Mouse (Mus musculus): ENCODE measurements at regions not wholly inside any gene's neighbourhood (a gene's known extent, or its start where the extent isn't known, plus 50 kb on each side); places are given as distances from the start of the nearest gene placed in this dataset.

- no peak overlapping the region for H3K4me2 ChIP-seq (replicated peaks; ENCODE audit: low read depth, low read length)
- DNase-seq (ENCODE audit: low spot score) (no peak), ATAC-seq (no peak)
- no peaks in the 10 kb centered on the region for H3K9me3 ChIP-seq (ENCODE audit: low read length)
- 86% methylated on average over 1 of the region's 1 CpGs for WGBS
- TF ChIP-seq CTCF (IDR thresholded peaks at IDR 0.05) (no peak), EP300 (IDR thresholded peaks at IDR 0.05) (no peak)
- no peak overlapping the region for H3K4me3 ChIP-seq (ENCODE audit: low read depth, low read length)
- no peaks in the 10 kb centered on the region for H3K36me3 ChIP-seq (ENCODE audit: insufficient read depth, low read length)
- no peak overlapping the region for H3K27ac ChIP-seq (ENCODE audit: low read length)
- no peaks in the 10 kb centered on the region for H3K4me1 ChIP-seq (ENCODE audit: insufficient read depth, low read depth, low read length)
- H3K9ac ChIP-seq (replicated peaks; ENCODE audit: low read depth), result no peak overlapping the region
- no peaks in the 10 kb centered on the region for H3K27me3 ChIP-seq (replicated peaks; ENCODE audit: insufficient read depth, low read length)
Observed at GRCm38 (mm10) chr8:82702044-82702443, 71.9 kb downstream of the Zfp330 start.

GRCm38 (mm10) chr8:82700471-82700870, 73.5 kb downstream of the Zfp330 start:
- no peaks in the 10 kb centered on the region for H3K4me1 ChIP-seq (ENCODE audit: insufficient read depth, low read depth, low read length)
- no peak overlapping the region for H3K27ac ChIP-seq (ENCODE audit: low read length)
- no peaks in the 10 kb centered on the region for H3K36me3 ChIP-seq (ENCODE audit: insufficient read depth, low read length)
- no peaks in the 10 kb centered on the region for H3K9me3 ChIP-seq (ENCODE audit: low read length)
- no peaks in the 10 kb centered on the region for H3K27me3 ChIP-seq (replicated peaks; ENCODE audit: insufficient read depth, low read length)
- ATAC-seq (no peak), DNase-seq (ENCODE audit: low spot score) (no peak)
- no peak overlapping the region for H3K4me3 ChIP-seq (ENCODE audit: low read depth, low read length)
- no peak overlapping the region for H3K4me2 ChIP-seq (replicated peaks; ENCODE audit: low read depth, low read length)
- 55% methylated on average over 1 of the region's 1 CpGs for WGBS
- TF ChIP-seq CTCF (IDR thresholded peaks at IDR 0.05), result no peak
- no peak for TF ChIP-seq EP300 (IDR thresholded peaks at IDR 0.05)
- H3K9ac ChIP-seq (replicated peaks; ENCODE audit: low read depth), result no peak overlapping the region

GRCm38 (mm10) chr8:82699221-82699620, 74.7 kb downstream of the Zfp330 start:
- 56% methylated on average over 2 of the region's 2 CpGs for WGBS
- ATAC-seq, result no peak
- no peak for TF ChIP-seq EP300 (IDR thresholded peaks at IDR 0.05)
- TF ChIP-seq CTCF (IDR thresholded peaks at IDR 0.05), result no peak

GRCm38 (mm10) chr8:82698071-82698470, 75.9 kb downstream of the Zfp330 start:
- no peaks in the 10 kb centered on the region for H3K36me3 ChIP-seq (ENCODE audit: insufficient read depth, low read length)
- H3K27me3 ChIP-seq (replicated peaks; ENCODE audit: insufficient read depth, low read length), result no peaks in the 10 kb centered on the region
- no peak overlapping the region for H3K4me3 ChIP-seq (ENCODE audit: low read depth, low read length)
- H3K27ac ChIP-seq (ENCODE audit: low read length), result no peak overlapping the region
- H3K9ac ChIP-seq (replicated peaks; ENCODE audit: low read depth), result no peak overlapping the region
- ATAC-seq (no peak), DNase-seq (ENCODE audit: low spot score) (no peak)
- H3K4me1 ChIP-seq (ENCODE audit: insufficient read depth, low read depth, low read length), result no peaks in the 10 kb centered on the region
- TF ChIP-seq EP300 (IDR thresholded peaks at IDR 0.05), result no peak
- no peak for TF ChIP-seq CTCF (IDR thresholded peaks at IDR 0.05)
- no peaks in the 10 kb centered on the region for H3K9me3 ChIP-seq (ENCODE audit: low read length)
- 42% methylated on average over 2 of the region's 2 CpGs for WGBS
- no peak overlapping the region for H3K4me2 ChIP-seq (replicated peaks; ENCODE audit: low read depth, low read length)

More at GRCm38 (mm10) chr8:82699221-82699620, 74.7 kb downstream of the Zfp330 start:
- H3K4me1 ChIP-seq (ENCODE audit: insufficient read depth, low read depth, low read length), result no peaks in the 10 kb centered on the region
- no peak overlapping the region for H3K4me3 ChIP-seq (ENCODE audit: low read depth, low read length)
- H3K9me3 ChIP-seq (ENCODE audit: low read length), result no peaks in the 10 kb centered on the region
- no peak overlapping the region for H3K27ac ChIP-seq (ENCODE audit: low read length)
- no peaks in the 10 kb centered on the region for H3K36me3 ChIP-seq (ENCODE audit: insufficient read depth, low read length)
- no peak overlapping the region for H3K9ac ChIP-seq (replicated peaks; ENCODE audit: low read depth)
- H3K4me2 ChIP-seq (replicated peaks; ENCODE audit: low read depth, low read length), result no peak overlapping the region
- no peak for DNase-seq (ENCODE audit: low spot score)
- H3K27me3 ChIP-seq (replicated peaks; ENCODE audit: insufficient read depth, low read length), result no peaks in the 10 kb centered on the region

- ATAC-seq, result no peak
- Histone ChIP-seq H3K4me2 (replicated peaks; ENCODE audit: low read depth, low read length) (no peak overlapping the region), H3K9me3 (ENCODE audit: low read length) (no peaks in the 10 kb centered on the region), H3K4me1 (ENCODE audit: insufficient read depth, low read depth, low read length) (no peaks in the 10 kb centered on the region), H3K27me3 (replicated peaks; ENCODE audit: insufficient read depth, low read length) (no peaks in the 10 kb centered on the region), H3K27ac (ENCODE audit: low read length) (no peak overlapping the region), H3K36me3 (ENCODE audit: insufficient read depth, low read length) (no peaks in the 10 kb centered on the region), H3K4me3 (ENCODE audit: low read depth, low read length) (no peak overlapping the region), H3K9ac (replicated peaks; ENCODE audit: low read depth) (no peak overlapping the region)
- 75% methylated on average over 3 of the region's 3 CpGs for WGBS
- no peak for DNase-seq (ENCODE audit: low spot score)
- TF ChIP-seq CTCF (IDR thresholded peaks at IDR 0.05) (no peak), EP300 (IDR thresholded peaks at IDR 0.05) (no peak)
Observed at GRCm38 (mm10) chr8:82693086-82693485, 80.9 kb downstream of the Zfp330 start.

GRCm38 (mm10) chr8:82689322-82689721, 84.6 kb downstream of the Zfp330 start:
- Histone ChIP-seq H3K4me3 (ENCODE audit: low read depth, low read length) (no peak overlapping the region), H3K4me1 (ENCODE audit: insufficient read depth, low read depth, low read length) (no peaks in the 10 kb centered on the region), H3K36me3 (ENCODE audit: insufficient read depth, low read length) (no peaks in the 10 kb centered on the region), H3K27me3 (replicated peaks; ENCODE audit: insufficient read depth, low read length) (no peaks in the 10 kb centered on the region), H3K9me3 (ENCODE audit: low read length) (no peaks in the 10 kb centered on the region), H3K27ac (ENCODE audit: low read length) (no peak overlapping the region), H3K4me2 (replicated peaks; ENCODE audit: low read depth, low read length) (no peak overlapping the region), H3K9ac (replicated peaks; ENCODE audit: low read depth) (no peak overlapping the region)
- TF ChIP-seq EP300 (IDR thresholded peaks at IDR 0.05) (no peak), CTCF (IDR thresholded peaks at IDR 0.05) (peak; percentile 81)
- 49% methylated on average over 3 of the region's 3 CpGs for WGBS
- DNase-seq (ENCODE audit: low spot score), result peak; percentile 67
- no peak for ATAC-seq

GRCm38 (mm10) chr8:82685966-82686365, 88.0 kb downstream of the Zfp330 start:
- H3K9ac ChIP-seq (replicated peaks; ENCODE audit: low read depth), result no peak overlapping the region
- no peaks in the 10 kb centered on the region for H3K36me3 ChIP-seq (ENCODE audit: insufficient read depth, low read length)
- ATAC-seq (no peak), DNase-seq (ENCODE audit: low spot score) (no peak)
- H3K4me2 ChIP-seq (replicated peaks; ENCODE audit: low read depth, low read length), result no peak overlapping the region
- H3K27me3 ChIP-seq (replicated peaks; ENCODE audit: insufficient read depth, low read length), result no peaks in the 10 kb centered on the region
- no peak overlapping the region for H3K4me3 ChIP-seq (ENCODE audit: low read depth, low read length)
- TF ChIP-seq CTCF (IDR thresholded peaks at IDR 0.05) (no peak), EP300 (IDR thresholded peaks at IDR 0.05) (no peak)
- WGBS, result 66% methylated on average over 3 of the region's 3 CpGs
- no peaks in the 10 kb centered on the region for H3K4me1 ChIP-seq (ENCODE audit: insufficient read depth, low read depth, low read length)
- no peaks in the 10 kb centered on the region for H3K9me3 ChIP-seq (ENCODE audit: low read length)
- H3K27ac ChIP-seq (ENCODE audit: low read length), result no peak overlapping the region
